Mouse (Mus musculus): ENCODE data around the gene Tmem132d.
A peak's percentile ranks its signal among the peaks of the same experiment; 100 is the strongest.

Tmem132d gene

GRCm38 (mm10) chr5:128405071-128405470 lies 27.8 kb downstream of the Tmem132d start:
- no peak for DNase-seq

GRCm38 (mm10) chr5:128404223-128404622 lies 28.7 kb downstream of the Tmem132d start:
- no peak for DNase-seq

GRCm38 (mm10) chr5:128392372-128392771 lies 40.5 kb downstream of the Tmem132d start:
- DNase-seq = no peak

- peak in 1 of 2 experiments; percentile 17 for DNase-seq
These were observed 43.2 kb downstream of the Tmem132d start for GRCm38 (mm10) chr5:128389665-128390064.

DNA sequence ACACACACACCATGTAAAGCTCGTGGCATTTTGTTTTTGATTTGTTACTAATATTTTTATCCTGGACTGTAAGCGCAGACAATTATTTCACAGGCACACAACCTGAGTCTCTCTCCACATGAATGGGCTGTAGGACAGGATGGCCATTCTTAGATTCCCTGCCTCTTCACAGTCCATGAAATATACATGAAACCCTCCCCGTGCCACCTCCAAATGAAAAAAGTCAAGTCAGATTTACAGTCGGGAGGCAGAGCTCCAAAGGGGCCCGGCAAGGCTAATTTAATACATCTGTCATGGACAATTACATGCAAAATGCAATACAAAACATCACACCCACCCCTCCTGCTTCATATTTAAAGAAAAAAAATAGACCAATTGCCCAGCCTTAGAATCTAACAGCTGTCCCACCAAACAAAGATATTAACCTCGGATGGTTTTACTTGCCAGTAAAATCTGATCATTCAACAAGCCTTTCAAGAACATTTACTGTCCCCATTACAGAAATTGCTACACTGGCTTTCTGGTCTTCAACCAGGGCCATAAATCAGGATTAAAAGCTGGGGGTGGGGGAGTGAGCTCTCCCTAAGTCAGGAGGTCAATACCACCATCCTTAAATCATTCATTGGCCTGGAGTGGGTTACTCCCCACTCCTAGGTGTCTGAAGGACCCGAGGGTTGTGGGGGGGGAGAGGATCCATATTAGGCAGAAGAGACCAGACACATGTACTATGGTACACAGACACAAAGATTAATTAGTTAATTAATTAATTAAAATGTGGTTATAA lies 44.3 kb downstream of the Tmem132d start:
- no peak for DNase-seq

DNA sequence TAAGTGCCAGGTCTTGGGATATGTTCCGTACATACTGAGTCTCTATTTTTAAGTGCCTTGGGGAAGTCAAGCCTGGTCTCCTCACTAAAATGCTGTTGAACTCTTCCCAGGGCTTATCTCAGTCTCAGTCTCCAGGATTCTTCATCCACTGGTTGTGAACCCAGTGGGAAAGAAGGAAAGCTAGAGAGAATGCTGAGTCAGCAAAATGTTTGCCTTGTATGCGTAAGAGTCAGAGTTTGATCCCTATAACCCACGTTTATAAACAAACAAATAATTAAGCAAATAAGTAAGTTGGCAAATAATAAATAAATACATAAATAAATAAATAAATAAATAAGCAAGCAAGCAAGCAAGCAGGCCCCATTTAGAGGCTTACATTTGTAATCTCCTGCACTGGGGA lies 63.1 kb downstream of the Tmem132d start:
- DNase-seq = no peak

DNA sequence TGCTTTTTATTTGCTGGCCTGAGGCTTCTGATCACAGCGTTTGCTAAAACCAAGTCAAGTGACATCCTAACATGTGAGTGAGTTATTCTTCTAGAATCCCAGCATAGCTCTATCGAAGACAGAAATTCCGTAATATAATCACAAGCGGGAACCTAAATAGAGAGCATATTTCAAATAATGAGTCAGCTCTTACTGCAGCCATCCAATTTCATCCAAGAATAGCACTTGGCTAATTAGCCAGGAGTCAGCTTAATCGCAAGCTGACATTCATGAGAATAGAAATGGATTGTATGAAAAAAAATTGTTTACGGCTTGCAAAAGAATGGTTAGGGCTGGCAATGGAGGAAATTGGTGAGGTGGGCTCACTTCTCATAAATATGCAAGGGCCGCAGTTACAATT lies 63.8 kb downstream of the Tmem132d start:
- DNase-seq = no peak

DNA sequence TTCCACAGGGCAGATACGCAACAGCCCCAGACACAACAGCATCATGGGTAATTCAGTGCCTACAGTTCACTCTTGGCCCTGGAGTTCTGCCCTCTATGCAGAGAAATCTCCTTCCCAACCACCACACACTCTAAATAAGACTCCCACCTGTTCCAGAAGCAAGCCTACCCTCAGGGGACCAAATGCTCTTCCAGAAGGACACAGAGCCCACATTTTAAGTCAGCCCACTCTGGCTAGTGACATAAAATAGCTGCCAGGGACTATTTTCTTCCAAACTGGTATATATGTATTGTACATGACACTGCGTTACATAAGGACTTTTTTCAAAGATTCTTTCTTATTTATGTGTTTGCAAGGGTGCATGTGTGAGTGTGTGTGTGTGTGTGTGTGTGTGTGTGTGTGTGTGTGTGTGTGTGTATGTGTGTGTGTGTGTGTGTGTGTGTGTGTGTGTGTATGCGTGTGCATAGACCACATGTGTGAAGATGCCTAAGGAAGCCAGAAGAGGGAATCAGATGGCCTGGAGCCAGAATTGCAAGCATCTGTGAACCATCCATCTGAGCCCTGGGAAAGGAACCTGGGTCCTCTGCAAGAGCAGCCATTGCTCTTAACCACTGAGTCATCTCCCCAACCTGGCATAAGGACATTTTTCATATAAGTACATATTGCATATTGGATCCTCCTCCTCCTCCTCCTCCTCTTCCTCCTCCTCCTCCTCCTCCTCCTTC lies 67.5 kb downstream of the Tmem132d start:
- DNase-seq = no peak

DNA sequence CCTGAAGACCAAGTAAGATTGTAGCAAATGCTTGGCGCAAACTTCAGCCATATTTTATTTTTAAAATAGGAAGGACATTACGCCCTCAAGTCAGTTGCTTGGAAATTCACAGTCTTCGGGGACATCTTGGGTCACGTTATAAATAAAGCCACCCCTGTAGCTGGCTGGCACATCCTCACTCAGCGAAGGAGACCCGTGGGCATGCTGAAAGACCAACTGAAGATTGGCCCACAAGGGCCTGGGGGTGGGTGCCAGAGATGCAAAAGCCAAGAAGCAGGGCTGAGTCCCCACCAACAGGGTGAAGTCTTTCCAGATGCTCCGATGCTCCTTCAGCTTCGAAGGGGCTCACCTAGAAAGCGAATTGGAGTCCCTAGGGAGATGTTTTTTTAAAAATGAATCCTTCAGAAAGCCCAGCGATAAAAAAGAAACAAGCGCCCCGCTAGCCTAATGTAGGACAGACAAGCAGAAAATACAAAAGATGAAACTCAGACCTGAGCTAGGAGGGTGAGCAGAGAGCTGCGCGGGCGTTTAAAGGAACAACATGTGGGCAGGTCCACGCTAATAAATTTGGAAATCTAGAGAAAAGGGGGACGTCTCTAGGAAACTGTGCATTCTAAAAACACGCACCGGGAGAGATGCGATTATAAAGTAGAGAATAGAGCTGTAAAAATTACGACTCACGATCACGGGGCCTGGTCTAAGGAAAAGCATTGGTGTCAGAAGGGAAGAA lies 71.8 kb downstream of the Tmem132d start:
- no peak for DNase-seq

DNA sequence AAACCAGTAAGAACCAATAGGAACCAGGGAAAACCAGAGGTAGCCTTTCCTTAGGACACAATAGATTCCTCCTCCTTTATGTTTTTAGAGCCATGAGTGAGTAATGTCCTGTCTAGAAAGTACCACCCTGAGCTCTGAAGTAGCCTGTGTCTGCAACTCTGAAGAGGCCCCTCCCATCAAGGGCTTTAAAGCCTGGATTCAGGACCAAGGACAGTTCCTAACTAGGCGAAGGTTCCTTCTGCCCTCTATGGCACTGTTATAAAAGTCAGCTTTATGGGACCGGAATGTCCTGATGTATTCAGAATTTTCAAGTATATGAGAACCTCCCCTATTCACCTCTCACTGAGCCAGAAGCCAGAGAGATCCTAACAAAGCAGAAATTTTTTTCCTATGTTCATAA lies 84.0 kb downstream of the Tmem132d start:
- DNase-seq = no peak

GRCm38 (mm10) chr5:128336841-128337240 lies 96.0 kb downstream of the Tmem132d start:
- no peak for DNase-seq

DNA sequence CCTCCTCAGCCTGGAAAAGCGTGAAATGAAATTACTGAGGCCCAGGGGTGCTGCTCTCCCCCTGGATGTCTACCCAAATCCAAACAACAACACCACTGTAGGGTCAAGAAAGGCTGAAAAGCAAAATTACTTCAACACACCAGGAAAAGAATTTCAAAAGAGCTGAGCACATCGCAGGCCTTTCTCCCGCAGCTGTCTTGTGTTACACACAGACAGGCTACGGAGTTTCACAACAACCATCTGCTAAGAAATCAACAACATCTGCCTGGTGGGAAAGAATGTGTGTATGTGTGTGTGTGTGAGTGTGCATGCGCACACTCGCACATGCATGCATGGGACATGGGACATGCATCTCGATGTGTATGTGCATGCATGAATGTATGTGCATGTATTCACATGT lies 100.1 kb downstream of the Tmem132d start:
- no peak for DNase-seq

- DNase-seq = no peak
These were observed 102.5 kb downstream of the Tmem132d start for GRCm38 (mm10) chr5:128330351-128330750.

DNA sequence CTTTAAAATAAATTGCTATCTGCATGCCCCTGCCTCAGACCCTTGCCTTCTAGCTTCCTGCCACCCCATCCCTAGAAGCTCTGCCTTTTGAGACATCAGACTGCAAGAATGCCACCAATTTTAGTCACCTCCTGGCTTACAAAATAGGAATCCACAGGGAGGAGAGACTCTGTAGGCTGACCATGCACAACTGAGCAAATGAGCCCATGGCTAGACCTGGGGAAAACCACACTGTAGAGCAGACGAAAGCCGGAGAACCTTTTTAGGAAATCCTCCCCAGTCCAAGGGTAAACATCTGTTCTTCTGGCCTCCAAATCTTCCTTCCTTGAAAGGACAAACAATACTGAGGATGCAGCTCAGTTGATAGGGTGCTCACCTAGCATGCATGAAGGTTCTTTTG lies 130.5 kb downstream of the Tmem132d start:
- DNase-seq = no peak

GRCm38 (mm10) chr5:128291191-128291590 lies 141.7 kb downstream of the Tmem132d start:
- DNase-seq = no peak

GRCm38 (mm10) chr5:128273255-128273654 lies 159.6 kb downstream of the Tmem132d start:
- no peak for DNase-seq

GRCm38 (mm10) chr5:128267366-128267765 lies 165.5 kb downstream of the Tmem132d start:
- DNase-seq = no peak

DNA sequence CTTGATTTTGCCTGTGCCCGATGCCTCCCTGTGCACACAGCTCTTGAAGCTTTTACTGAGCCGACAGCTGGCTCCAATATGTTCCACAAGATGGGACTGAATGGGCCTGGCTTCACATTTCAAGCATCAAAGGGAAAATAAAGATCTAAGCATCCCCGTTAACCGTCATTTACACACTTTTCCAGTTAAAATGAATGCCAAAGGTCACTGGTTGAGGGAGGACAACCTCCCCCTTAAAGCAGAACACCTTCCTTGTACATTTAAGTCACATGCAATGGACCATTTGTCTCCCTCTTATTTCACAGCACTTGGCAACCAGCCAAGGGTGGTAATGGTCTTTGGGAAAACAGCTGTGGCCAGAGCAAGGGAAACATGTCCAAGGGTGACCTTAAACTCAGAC lies 188.7 kb downstream of the Tmem132d start:
- DNase-seq = no peak

DNA sequence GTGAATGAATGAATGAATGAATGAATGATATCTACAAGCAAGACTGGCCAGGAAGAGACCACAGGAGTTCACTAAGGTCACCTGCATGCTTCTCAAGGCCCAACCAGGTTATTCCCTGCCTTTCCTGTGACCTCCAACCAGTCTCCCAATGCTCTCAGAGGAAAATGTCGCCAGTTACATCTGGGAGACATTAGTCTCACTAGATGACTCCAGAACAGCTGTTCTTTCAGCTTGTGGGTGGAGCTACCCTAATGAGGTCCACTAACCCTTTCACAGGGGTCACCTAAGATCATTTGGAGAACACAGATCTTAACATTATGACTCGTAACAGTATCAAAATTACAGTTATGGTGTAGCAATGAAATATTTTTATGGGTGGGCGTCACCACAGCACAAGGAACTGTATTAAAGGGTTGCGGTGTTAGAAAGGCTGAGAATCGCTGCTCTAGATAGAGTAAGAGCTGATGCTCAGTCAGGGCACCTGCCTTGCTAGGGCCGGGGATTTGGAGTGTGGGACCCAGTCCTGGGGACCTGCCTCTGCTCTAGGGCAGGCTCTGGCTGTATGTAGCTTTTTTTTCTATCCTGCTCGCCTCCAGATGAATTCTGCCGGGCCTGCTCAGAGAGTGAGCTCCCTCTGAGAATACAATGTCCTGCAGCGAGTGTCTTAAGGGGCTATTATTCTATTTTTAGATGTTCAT lies 196.1 kb downstream of the Tmem132d start:
- no peak for DNase-seq

- no peak for DNase-seq
These were observed 197.3 kb downstream of the Tmem132d start for GRCm38 (mm10) chr5:128235611-128236010.

- no peak for DNase-seq
These were observed 199.8 kb downstream of the Tmem132d start for GRCm38 (mm10) chr5:128233101-128233500.

GRCm38 (mm10) chr5:128218281-128218680 lies 214.6 kb downstream of the Tmem132d start:
- no peak for DNase-seq

GRCm38 (mm10) chr5:128211125-128211524 lies 221.8 kb downstream of the Tmem132d start:
- DNase-seq = no peak
